Mouse (Mus musculus) gastrocnemius, adult 2 months (tissue): ENCODE measurements around the gene Clca2. TPM values are rescaled to one million over a fixed set of nuclear protein-coding genes. Genes with fewer than 3 reads are reported as not detected.

ENCODE experiments used
- DNase-seq: peaks from one replicate; pipeline ENCODE4 v3.0.0; 2022
- H3K27ac ChIP-seq: fragments of 200-600 bp; 2 replicates; pipeline ENCODE4 v1.8.1; 2022; ENCODE audit warnings: mild to moderate bottlenecking
- H3K4me3 ChIP-seq: fragments of 200-600 bp; 2 replicates; pipeline ENCODE4 v1.8.1; 2022; ENCODE audit warnings: mild to moderate bottlenecking, moderate library complexity
- CTCF ChIP-seq: fragments of 200-600 bp; IDR thresholded peaks from 2 replicates; pipeline ENCODE4 v1.8.1; 2022; ENCODE audit warnings: antibody characterized with exemption, mild to moderate bottlenecking, moderate library complexity
- intact Hi-C: fragments of 180-260 bp; cut with DNase I; formaldehyde crosslinking; loops from one replicate; pipeline ENCODE4 v1.15.1; 2025
- long read RNA-seq, 2 experiments: library from polyadenylated mRNA; stranded (forward); transcript quantifications; one replicate each; pipeline ENCODE4 v2.0.0; 2021
- total RNA-seq, 2 experiments: library from RNA; stranded (reverse); gene quantifications; 2 replicates each; pipeline ENCODE4 v1.2.3; 2021

The Clca2 gene
- total RNA-seq = under 1 TPM in 1 of 2 experiments, not detected in 1; 0.10 TPM
- long read RNA-seq, experiment 1 = 0 reads
- long read RNA-seq, experiment 2 = 0 reads

DNA sequence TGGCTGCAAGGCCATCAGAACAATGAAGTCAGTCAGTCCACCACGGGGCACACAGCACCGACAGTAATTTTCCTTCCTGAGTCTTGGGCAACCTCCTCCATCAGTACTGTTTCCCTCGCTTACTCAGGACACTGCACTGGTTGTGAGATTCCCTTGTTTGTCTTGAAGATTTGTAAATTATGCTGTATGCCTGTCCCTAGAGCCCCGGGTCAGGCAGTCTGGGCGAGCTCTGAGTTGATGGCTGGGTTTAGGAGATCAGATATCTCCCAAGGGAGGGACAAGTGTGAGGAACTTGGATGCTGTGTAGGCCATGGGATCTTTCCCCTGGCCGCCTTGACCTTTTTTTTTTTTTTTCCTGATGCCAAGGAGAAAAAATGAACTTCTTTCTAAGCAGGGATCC, at the start of gene Clca2:
TSS of gene Clca2 (minus strand) at position 153 of the 400 bp plus-strand sequence.
- intact Hi-C loops = no loop called here
- no peak for TF ChIP-seq CTCF
- H3K4me3 ChIP-seq = no peak within 1 kb of the TSS
- no peak for DNase-seq
- peak within 1 kb of the TSS; percentile 44 for H3K27ac ChIP-seq

DNA sequence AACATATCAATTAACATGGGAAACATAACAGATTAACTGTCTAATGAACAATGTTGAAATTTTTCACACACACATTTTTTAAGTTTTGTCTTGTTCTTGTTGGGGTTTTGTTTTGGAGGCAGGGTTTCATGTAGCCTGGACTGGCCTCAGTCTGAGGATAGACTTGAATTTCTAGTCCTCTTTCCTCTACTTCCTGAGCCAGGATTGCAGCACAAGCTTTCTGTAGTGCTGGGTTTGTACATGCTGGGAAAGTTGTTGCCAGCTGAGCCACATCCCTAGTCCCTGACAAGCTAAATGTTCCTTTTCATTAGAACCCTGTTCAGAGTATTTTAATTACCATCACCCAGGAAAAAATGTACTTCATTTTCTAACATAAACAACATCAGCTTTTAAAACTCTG, 48.7 kb upstream of the Clca2 start:
- intact Hi-C loops = loop anchor here (2.0 kb wide), 1 partner anchor 295 kb away; no protein-coding TSS in a partner anchor
- H3K4me3 ChIP-seq = no peak overlapping the region
- no peak for DNase-seq
- no peak overlapping the region for H3K27ac ChIP-seq
- TF ChIP-seq CTCF = no peak

DNA sequence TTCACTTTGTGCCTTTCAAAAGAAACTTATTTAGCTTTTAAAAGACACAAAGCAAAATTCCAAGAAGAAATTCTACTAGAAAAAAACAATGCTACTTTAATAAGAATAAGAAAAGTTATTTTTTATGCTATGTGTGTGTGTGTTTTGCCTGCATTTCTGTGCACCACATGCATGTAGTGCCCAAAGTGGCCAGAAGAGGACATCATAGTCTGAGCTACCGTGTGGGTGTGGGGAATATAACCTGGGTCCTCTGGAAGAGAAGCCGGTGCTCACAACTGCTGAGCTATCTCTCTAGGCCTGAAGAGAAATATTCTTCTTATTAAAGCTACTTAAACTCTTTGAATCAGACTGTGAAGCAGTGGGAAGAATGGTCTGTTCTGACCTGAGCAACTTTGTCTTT, 48.2 kb upstream of the Clca2 start:
- TF ChIP-seq CTCF = peak; percentile 62
- no peak overlapping the region for H3K27ac ChIP-seq
- peak; percentile 21 for DNase-seq
- intact Hi-C loops = no loop called here
- no peak overlapping the region for H3K4me3 ChIP-seq

DNA sequence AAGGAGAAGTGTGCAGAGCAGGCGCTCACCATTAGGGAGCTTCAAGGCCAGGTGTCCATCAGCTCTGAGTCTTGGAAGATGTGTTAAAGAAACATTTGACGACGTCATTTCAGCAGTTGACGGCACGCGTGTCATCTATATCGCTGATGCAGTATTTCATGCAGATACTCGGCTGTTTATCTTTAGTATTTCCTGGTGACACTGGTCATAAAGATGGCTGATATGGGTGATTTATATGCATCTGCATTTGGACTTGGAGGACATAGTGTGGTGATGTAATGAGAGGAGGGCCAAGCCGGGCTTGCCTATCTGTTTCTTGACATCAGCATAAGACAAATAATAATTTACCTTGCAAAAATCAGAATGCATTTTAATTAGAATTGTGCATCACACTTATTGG, 47.6 kb upstream of the Clca2 start:
- Histone ChIP-seq H3K27ac (no peak overlapping the region), H3K4me3 (no peak overlapping the region)
- intact Hi-C loops = no loop called here
- TF ChIP-seq CTCF = no peak
- no peak for DNase-seq

DNA sequence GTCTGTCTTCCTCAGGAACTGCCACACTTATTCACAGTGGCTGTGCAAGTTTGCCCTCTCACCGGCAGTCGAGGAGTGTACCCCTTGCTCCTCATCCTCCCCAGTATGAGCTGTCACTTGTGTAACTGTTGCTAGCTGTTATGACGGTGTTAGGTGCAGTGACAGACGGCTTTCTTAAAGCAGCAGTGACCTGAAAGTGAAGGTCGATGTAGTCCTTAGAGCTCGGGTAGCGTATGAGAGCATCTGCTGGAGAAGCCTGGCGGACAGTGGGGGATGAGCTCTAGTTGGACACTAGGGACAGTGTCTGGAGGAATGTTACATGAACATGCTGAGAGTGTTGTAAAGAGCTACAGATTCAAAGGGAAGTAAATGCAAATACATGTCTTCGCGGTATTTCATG, 44.6 kb upstream of the Clca2 start:
- no peak overlapping the region for H3K27ac ChIP-seq
- DNase-seq = no peak
- no peak overlapping the region for H3K4me3 ChIP-seq
- TF ChIP-seq CTCF = no peak
- intact Hi-C loops = no loop called here

DNA sequence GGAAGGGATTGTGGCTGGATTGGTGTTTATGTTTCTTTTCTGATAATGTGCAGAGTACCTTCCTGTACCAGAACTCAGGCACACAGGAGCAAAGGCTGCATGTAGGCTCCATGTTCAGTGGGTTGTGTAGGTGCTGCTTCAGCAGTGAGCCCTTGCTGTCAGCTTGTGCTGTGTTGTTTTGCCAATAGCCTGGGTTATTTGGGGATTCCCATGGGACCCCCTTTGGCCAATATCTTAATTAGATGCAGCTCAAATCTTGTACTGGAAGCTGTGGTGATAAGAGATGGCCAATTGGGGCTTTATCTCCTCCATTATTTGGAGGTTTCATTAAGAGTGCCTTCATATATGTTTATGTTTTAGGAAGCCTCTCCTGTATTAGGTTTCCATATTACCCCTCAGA, 43.7 kb upstream of the Clca2 start:
- H3K4me3 ChIP-seq = no peak overlapping the region
- DNase-seq = no peak
- intact Hi-C loops = no loop called here
- no peak for TF ChIP-seq CTCF
- no peak overlapping the region for H3K27ac ChIP-seq

DNA sequence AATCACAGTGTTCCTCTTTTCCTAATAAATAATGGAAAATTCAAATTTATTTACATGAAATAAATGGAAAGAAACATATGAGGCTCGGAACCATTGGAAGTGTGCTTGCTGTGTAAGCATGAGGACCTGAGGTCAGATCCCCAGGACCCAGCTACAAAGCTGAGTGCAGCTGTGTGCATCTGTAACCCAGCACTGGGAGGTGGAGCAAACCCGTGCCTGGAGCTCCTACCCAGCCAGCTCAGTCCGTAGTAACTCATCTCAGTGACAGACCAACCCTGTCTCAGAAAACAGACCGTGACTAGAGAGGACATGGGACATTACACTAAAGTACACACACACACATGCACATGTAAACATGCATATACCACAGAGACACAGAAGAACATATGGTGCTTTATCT, 41.0 kb upstream of the Clca2 start:
- TF ChIP-seq CTCF = no peak
- no peak for DNase-seq
- Histone ChIP-seq H3K27ac (no peak overlapping the region), H3K4me3 (no peak overlapping the region)
- intact Hi-C loops = no loop called here

DNA sequence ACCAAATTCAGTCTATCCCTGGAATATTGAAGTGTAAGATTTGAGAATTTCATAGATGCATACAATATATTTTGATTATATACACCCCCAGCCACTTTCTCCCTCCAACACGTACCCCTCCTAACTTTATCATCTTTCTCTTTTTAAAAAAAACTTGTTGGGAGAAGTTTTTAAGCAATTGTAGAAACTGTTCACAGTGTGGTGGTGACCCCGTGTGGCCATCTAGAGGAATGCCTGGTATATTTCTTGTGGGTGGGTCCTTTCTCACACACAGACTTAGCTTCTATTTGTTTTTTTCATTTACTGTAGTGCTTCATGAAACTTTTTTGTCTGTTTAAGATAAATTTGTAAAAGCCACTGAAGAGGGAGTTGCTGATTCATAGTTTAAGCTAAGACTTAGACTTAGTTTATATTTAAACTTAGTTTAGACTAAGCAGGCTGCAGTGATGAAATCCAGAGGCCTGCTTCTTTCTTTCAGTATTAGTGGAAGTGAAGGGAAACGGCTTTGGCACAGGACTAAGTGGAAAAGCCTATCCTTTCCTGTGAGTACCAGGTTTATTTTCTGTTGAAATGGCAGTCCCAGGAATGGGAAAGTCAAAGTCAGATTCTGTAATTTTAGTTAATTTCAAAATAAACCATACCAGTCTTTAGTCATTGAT, 32.1 kb upstream of the Clca2 start:
- intact Hi-C loops = no loop called here
- Histone ChIP-seq H3K27ac (no peak overlapping the region), H3K4me3 (no peak overlapping the region)
- peak; percentile 77 for TF ChIP-seq CTCF
- peak; percentile 33 for DNase-seq

DNA sequence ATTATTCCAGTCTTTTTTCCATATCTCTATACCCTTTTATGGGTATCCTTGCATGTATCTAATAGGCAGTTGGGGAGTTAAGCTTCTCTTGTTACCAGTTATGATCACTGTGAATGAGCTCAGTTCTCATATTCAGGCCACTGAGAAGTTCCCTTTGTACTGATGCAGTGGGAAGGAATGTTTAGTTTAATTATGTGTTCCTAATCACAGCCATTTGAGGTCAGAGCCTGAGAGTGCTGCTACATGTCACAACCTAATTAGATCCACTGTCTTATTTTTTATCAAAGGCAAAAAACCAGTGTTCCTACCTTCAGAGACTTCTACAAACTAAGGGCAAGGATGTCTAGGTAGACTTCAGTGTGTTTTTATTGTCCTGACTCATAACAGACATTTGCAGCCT, 30.1 kb upstream of the Clca2 start:
- DNase-seq = no peak
- H3K27ac ChIP-seq = no peak overlapping the region
- intact Hi-C loops = loop anchor here (10.0 kb wide), 1 partner anchor 305 kb away; no protein-coding TSS in a partner anchor
- no peak for TF ChIP-seq CTCF
- no peak overlapping the region for H3K4me3 ChIP-seq

DNA sequence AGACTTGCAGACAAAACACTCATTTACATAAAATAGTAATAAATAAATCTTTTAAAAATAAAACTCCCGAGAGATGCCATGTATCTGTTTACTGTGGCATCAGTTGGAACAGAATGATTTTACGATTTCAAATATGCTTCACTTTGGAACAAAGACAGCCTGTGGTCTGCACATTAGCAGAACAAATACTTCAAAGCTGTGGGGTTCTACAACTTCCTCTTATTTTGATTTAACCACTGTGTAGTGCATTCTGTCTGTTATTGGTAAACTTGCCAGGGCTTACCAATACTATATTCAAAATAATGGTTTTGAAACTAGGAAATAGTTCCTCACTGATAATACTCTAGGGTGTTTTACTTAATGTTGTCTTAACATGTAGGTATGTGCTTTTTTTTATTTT, 27.4 kb upstream of the Clca2 start:
- TF ChIP-seq CTCF = no peak
- no peak overlapping the region for H3K4me3 ChIP-seq
- no peak overlapping the region for H3K27ac ChIP-seq
- intact Hi-C loops = loop anchor here (10.0 kb wide), 1 partner anchor 302 kb away; no protein-coding TSS in a partner anchor
- no peak for DNase-seq

DNA sequence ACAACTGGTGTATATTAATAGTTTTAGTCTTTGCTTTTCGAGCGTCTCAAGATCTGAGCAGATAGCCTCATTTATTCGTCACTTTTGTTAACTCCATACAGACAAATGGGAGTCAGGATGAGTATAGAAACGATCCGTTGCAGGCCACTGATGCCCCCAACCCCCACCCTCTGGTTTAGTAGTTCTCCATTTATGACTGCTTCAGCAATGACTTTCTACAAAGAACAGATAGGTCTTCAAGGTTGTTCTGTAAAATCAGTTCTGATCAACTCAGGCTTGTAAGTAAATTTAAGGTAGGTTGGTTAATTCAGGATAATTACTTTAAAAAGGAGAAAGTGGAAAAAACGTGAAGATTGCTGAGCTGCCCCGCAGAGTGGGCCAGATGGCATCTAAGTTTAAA, 20.2 kb upstream of the Clca2 start:
- intact Hi-C loops = no loop called here
- Histone ChIP-seq H3K27ac (peak overlapping the region; percentile 98), H3K4me3 (peak overlapping the region; percentile 90)
- no peak for TF ChIP-seq CTCF
- no peak for DNase-seq

DNA sequence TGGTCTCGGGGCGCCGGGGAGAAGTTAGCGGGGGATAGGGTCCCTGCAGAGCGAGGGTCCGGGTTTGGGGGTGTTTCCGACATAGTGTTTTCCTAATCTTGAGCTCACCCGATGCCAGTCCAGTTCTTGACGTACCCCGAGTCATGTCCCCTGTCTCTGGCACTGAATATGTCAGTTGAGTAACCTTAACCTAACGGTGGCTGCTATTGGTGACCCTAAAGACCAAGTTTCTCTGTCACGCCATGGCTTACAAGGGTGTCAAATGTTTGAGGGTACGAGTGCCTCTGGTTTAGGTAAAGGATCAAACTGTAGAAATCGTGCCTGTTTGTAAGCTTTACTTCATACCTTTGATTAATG, 19.7 kb upstream of the Clca2 start:
- H3K4me3 ChIP-seq = peak overlapping the region; percentile 90
- intact Hi-C loops = no loop called here
- H3K27ac ChIP-seq = peak overlapping the region; percentile 98
- no peak for TF ChIP-seq CTCF
- no peak for DNase-seq

DNA sequence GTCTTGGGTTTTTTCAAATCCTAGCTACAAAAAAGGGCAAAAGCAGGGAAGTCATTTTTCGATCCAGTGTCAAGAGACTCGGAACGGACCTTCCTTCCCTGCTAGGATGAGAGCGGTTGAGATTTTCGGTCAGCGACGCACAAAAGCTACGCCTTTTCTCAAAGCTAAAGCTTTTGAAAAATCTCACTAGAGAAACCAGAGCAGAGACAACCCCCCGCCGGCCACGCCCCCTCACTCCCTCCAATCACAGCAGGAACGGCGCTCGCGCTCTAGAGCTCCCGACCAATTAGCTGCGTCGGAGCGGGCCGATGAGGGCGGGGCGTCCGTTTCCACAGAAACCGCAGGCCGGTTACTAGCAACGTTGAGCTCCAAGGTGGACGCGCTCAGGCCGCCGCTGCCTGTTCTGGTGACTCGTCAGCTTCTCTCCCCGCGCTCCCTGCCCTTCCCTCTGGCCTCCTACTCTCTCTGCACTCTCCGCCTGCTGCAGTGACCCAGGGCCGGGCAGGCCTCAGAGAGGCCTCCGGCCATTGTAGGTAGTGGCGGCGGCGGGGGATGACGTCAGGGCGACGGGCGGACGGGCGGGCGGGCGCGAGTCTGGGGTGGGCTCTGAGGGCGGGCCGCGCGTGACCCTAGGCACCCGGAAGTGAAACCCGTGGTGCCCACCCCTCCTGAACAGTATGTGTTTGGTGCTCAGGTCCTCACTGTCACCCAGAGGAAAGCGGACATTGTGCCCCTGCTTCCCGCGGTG, 19.2 kb upstream of the Clca2 start, which contains the start of gene Odf2l:
TSS of gene Odf2l (plus strand) at position 335 of the 748 bp plus-strand sequence.
- Histone ChIP-seq H3K4me3 (peak within 1 kb of the TSS; percentile 90), H3K27ac (peak within 1 kb of the TSS; percentile 98)
- intact Hi-C loops = no loop called here
- DNase-seq = peak; percentile 98
- TF ChIP-seq CTCF = no peak
